Mouse (Mus musculus): ENCODE measurements around the gene Adat2.

DNA sequence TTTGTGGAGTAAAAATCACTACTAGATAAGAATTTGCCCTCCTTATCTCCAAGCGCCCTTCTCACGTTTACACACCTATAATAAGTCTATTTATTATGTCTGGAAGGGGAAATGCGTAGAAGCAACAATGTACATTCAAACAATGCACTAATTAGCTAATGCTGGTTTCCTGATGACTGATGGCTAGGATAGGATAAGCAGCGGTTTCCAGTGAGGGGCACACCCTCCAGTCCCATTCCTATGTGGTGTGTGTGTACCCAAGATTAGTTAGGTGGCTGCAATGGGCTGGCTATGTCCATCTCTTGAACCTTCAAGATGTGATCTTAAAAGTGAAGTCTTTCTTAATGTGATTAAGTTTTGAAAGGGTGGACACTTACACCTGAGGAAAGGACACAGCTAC, 30.8 kb upstream of the Adat2 start:
- TF ChIP-seq POLR2A (IDR thresholded peaks at IDR 0.05; ENCODE audit: insufficient read depth, low read depth, low read length), result no peak
- TF ChIP-seq CTCF (IDR thresholded peaks at IDR 0.05; ENCODE audit: insufficient read depth, low read depth, low read length), result no peak
